Mouse (Mus musculus) testis, postnatal 14 days (tissue): Measurements from ENCODE around the gene Pogk.

Source experiments
- DNase-seq: peaks from one replicate; pipeline ENCODE4 v3.0.0; 2021; ENCODE audit warnings: low spot score

Gene Pogk

DNA sequence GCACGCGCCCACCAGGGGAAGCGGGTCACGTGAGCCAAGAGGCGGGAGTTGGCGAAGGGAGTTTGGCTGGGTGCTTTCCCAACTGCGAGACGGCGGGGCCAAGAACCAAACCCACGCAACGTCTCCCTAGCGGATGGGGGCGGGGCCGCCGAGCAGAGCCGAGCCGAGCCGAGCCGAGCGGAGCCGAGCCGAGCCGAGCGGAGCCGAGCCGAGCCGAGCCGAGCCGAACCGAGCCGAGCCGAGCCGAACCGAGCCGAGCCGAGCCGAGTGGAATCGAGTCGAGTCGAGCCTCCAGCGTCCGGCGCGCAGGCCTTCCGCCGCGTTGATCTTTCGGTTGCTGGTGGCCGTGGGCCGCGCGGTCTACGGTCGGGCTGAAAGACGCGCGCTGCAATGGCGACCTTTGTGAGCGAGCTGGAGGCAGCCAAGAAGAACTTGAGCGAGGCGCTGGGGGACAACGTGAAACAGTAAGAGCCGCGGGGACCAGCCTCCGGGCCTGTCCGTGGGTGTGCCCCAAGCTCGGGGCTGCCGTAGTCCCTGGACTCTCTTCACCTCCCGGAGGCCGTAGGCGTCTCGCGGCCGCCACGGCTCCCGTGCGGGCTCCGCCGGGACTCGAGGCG, 30.5 kb downstream of the Pogk start, which contains the start of gene Tada1:
TSS of gene Tada1 (plus strand) at position 85 of the 617 bp plus-strand sequence.
- peak; percentile 92 for DNase-seq

DNA sequence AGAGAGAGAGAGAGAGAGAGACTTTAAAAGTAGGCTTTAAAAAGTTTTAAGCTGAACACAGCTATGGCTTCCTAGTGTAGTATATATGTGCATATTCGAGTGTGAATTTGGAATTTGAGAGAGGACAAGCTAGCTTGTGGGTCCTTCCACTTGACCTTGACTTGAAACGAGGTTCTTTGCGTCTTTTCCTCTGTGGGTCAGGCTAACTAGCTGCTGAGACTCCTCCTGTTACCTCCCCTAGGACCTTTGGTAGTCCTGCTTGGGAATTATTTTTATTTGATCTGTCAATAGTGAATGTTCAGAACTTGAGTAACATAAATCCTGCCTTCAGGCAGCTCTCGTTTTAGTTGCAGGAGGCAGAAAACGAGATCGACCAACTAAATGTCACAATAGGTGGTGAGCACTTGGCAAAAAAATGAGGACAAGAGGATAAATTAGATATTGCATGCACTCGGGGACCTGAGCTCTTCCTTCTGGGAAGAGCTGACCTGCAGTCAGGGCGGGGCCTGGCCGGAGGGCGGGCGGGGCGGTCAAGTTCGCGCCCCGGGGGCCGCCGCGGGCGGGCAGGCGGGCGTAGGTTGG, 31.1 kb downstream of the Pogk start:
- no peak for DNase-seq

DNA sequence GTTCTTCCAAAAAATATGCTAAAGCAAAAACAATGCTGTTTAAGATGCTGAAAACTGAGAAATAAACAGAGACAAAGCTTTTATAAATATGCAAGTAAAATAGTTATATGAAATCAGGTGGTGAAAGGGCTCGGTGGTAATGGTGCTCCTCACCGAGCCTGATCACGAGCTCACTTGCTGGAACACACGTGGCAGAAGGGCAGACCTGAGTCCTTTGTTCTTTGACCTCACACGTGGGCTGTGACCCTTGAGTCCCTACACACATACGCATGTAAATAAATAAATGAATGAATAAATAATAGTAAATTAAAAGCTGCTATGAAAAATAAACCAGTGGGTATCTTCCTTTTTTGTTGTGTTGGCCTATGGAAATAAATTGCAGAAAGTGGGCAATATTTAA, 32.5 kb downstream of the Pogk start:
- no peak for DNase-seq

DNA sequence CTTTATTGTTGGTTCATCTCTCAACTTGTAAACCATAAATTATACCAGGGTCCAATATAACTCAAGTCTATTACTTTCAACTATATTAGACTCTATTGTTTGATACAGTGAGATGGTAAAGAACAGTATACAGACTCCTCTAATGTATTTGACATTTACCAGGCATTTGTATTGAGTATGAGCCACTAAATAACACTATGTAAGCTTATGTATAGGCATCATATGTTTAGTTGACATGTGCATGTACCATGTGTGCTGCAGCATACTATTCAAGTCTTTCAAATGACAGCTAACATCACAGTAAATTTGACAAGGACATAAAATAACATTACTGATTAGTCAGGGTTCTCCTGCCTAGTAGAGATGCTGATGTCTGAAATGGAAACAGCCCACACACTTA, 46.5 kb downstream of the Pogk start:
- no peak for DNase-seq

DNA sequence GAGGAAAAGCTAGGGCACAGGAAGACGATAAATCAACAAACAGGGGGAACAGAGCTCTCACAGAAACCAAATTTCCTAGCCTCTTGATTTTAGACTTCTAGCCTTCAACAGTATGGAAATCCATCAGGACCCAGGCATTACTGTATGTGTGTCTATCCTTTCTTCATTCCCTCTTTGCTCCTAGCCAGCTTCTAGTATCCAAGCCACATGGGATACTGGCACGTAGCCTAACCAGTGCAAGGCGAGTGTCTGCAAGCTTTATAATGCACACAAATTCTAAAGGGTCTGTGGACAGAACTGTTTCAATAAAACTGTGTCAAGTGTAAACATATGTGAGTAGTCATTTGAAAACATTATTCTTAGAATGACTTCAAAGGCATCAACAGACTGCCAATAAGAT, 47.0 kb downstream of the Pogk start:
- no peak for DNase-seq

DNA sequence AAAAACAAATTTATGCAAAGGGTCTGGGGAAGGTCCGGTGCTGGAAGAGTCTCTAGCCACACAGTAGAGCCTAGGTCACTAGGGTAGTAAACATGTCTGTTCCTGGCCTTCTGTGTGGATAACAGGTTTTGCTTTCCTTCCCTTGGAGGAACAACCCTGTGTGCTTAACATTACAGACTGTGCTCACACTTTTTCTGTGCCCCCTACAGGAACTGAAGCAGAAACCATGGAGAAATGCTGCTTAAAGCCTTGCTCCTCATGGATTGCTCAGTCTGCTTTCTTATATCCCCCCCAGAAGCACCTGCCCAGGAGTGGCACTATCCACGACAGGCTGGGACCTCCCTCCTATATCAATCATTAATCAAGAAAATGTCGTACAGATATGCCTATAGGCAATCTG, 47.8 kb downstream of the Pogk start:
- no peak for DNase-seq

DNA sequence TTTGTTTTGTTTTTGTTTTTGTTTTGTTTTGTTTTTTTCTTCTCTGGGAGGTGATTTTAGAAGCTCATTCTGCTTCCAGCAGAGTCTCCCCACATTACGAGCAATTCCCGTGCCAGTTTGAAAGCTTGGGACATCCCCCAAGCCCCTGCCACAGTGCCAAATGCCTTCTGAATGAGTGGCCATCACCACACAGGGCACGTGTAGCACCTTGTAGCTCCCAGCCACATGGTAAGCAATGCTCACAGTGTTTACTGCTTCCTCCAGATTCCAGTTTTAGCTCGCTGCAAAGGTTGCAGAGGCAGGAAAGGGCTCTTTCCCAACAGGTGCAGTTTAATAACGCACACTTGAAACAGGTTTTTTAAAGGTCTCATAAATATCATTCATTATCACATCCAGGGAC, 48.8 kb downstream of the Pogk start:
- DNase-seq = no peak

DNA sequence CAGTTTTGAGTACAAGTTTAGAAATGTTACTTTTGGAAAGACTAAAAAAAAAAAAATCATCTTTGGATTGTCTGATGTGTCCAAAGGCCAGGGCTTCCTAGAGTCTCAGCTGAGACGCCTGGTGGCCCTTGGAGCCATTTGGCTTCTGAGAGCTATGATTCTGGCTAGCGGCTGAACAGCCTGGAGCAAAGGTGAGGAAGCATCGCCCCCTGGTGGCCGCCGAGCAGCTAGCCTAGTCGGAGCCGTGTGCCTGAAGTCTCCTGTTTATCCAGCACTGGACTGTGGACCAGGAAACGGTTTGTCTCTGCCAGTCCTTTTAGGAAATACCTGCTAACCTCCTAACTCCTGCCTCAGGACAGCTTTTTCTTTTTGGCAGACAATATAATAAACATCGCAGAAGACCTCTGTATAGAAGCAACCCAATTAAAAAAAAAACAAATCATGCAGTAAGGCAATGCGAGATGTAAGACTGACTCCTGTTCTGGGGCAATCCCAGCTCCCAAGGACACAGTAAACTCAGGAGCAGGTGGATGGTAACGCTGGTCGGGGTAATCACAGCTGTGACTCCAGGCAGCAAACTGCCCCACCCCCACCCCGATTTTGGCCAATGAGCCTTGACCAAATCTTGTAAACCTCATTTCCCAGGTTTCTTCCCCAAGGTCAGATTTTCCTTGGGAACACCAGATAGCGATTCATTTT, 49.4 kb downstream of the Pogk start:
- DNase-seq = peak; percentile 74

DNA sequence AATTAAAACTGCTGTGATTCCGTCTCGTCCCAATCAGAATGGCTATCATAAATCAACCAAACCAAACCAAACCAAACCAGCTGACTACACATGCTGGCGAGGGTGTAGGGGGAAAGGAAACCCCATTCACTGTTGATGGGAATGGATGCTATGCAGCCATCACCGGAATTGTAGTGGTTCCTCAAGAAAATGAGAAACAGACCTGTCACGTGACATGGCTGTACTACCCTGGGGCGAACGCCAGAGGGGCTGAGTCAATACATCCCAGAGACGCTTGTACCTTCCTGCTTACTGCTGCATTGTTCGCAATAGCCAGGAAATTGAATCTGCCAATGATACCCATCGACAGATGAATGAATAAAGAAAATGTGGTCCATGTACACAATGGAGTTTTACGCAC, 59.9 kb downstream of the Pogk start:
- no peak for DNase-seq

DNA sequence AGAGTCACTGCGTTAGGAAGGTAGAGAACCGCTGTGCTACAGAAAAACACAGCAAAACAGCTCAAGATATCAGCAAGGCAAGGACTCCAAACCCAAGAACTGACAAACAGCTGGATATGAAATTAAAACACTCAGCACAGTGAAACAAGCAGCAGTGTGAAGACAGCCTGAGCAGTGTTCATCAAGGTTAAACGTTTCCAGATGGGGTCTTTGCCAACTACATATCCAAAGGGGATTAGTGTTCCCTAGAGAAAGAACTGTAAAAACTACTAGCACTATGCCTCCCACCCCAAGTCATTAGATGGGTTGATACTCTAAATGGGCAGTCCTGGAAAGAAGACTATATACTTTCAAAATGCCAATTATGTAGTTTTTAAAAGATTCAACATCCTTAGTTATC, 60.3 kb downstream of the Pogk start:
- DNase-seq = no peak

DNA sequence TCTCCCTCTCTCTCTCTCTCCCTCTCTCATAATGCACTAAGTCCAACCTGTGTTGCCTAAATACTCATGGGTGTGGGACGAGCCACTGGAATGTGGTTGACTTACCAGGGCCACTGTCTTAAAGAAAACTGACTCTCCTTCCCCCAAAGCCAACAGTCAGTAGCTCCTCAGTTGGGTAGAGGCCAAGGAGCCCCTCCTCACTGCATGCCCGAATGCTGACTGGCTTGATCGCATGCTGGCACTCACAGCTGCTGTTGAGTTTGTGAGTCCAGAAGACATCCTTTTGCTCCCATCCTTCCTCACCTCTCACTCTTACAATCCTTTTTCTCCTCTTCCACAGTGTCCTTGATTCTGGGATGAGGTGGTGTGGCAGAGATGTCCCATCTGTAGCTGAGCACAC, 62.8 kb downstream of the Pogk start:
- no peak for DNase-seq

DNA sequence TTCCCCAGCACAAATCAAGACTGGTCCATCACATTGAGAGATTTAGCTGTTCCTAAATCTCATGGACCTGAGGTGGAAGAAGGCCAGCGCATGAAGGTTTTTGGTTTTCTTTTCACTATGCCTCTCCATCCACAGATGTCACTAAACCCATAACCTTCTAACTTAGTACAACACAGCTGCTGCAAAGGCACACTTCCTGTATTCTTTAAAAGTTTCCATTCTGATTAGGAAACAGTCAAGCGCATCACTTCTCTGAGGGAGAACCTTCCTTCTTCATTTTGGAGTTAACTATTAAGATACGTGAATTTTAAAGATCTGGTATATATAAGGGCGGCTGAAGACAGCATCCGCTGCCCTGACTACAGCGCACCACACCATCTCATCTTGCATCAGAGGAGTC, 64.1 kb downstream of the Pogk start:
- DNase-seq = no peak

DNA sequence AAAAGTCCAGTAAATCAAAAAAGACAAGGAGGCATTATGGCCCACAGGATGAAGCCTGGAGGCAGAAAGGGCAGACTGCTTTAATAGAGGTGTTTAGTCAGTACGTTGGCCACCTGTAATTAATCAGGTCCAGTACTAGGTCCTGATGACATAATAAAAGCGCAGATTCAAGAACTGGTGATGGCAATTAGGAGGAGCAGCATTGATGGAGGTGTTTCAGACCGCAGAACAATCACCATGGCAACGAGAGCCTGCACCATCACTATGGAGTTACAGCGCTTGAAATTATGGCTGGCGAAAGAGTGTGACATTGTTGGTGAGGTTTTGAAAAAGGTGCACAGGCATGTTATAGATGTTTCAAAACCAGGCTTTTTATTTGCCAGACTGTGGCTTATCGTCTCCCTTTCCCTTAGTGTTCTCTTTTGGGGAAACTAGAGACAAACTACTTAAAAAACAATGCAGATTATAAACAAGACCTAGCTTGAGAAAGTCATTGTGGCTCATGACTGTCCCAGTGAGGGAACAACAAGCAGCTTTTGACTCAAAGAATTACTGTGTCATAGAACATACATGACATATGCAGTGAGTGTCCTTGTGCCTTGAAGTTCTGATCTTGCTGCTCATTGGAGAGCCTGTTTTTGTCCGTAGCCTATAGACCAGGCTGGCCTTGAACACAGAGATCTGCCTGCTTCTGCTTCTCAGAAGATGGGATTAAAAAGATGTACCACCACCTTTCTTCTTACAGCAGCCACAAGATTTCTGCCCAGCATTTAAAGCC, 65.2 kb downstream of the Pogk start:
- DNase-seq = no peak

DNA sequence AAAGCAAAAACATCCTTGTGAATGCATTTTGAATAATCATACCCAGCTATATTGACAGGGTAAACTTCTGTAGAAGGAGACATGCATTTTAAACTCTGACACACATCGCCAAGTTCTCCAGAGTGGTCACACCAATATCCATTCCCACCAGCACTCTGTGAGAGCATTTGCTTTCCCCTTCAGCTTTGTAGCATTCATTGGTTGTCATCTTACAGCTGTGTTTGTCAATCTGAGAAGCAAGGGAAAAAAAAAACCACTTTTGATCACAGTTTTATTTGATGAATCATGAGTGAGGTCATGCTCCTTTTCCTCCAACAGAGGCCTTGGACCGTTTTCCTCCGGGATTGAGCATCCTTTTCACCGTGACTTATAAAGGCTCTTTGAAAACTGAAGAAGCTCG, 66.1 kb downstream of the Pogk start:
- no peak for DNase-seq

DNA sequence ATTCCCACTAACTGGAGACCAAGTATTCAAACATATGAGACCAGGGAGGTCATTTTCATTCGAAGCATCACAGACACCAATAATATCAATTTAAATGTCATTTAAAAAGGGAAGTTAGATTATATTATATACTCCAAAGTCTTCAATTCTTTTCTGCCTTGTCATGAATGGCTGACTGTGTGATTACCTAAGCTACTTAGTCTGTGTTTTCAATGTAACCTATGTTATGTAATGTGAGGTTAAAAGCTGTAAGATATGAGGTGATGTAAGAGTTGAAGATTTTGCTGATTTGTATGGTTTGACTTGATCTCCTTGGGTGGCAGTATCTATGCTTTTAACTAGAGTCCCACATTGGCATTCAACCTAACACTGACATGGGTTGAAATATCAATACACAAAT, 67.1 kb downstream of the Pogk start:
- DNase-seq = no peak

DNA sequence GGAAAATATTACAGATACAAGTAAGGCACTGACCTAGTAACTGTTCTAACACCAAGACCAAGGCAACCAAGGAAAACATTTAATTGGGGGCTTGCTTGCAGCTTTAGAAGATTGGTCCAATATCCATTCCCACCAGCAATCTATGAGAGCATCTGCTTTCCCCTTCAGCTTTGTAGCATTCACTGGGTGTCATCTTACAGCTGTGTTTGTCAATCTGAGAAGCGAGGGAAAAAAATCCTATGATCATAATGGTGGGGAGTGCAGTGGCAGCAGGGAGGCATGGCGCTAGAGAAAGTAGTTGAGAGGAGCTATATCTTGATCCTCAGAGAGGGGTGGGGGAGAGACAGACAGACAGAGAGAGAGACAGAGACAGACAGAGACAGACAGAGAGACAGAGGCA, 67.6 kb downstream of the Pogk start:
- no peak for DNase-seq

DNA sequence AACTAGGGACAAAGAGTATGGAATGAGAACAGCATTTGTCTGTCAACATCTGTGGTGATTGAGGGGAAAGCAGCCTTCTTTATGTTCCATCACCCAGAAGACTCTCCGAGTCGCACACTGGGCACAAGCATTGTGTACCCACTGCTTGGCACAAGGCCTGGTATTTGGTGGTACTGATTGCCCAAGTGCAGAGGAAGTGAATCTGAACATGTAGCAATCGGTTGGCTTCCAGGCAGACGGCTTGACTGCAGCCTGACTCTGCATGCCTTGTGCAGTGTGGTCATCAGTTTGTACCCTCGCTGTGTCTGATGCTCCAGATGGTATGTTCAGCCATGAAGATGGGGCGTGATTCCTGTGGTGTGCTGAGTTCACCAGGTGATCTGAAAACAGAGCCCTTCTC, 70.6 kb downstream of the Pogk start:
- DNase-seq = no peak
